Mouse (Mus musculus) kidney, adult 2 months (tissue): ENCODE data around the gene Dgkq.

ENCODE experiments used
- CTCF ChIP-seq: fragments of 200-500 bp; conservative IDR thresholded peaks from 2 replicates; pipeline ENCODE4 v1.5.1; 2011; ENCODE audit warnings: low read depth, mild to moderate bottlenecking, control low read depth, low read length, moderate library complexity, mixed read lengths; ENCODE audit not compliant: insufficient read depth, insufficient read length
- POLR2A ChIP-seq: fragments of 200-500 bp; IDR thresholded peaks from one replicate; pipeline ENCODE4 v1.6.1; 2011; ENCODE audit warnings: low read depth, low read length, control low read depth

GRCm38 (mm10) chr5:108651136-108651720 is 18.2 kb downstream of the Dgkq start:
- TF ChIP-seq CTCF: no peak
- no peak for TF ChIP-seq POLR2A
